Mouse (Mus musculus) layer of hippocampus, adult 2 months (tissue): ENCODE results near the gene Elmo3. TPM values are rescaled to one million over a fixed set of nuclear protein-coding genes. Genes with fewer than 3 reads are reported as not detected.
A peak's percentile ranks its signal among the peaks of the same experiment; 100 is the strongest.

Source experiments
- DNase-seq, 2 experiments: peaks; one replicate each; pipeline ENCODE4 v3.0.0; 2022; ENCODE audit warnings: low spot score in 2 of 2
- H3K27ac ChIP-seq: fragments of 200-600 bp; 2 replicates; pipeline ENCODE4 v1.8.1; 2022
- H3K4me3 ChIP-seq: fragments of 200-600 bp; 2 replicates; pipeline ENCODE4 v1.8.1; 2022; ENCODE audit warnings: mild to moderate bottlenecking
- CTCF ChIP-seq: fragments of 200-600 bp; conservative IDR thresholded peaks from 2 replicates; pipeline ENCODE4 v1.8.1; 2022; ENCODE audit warnings: antibody characterized with exemption, mild to moderate bottlenecking, moderate library complexity
- total RNA-seq, 2 experiments: library from RNA; stranded (reverse); gene quantifications; 2 replicates each; pipeline ENCODE4 v1.2.3; 2021

Elmo3 gene
- total RNA-seq, 2 experiments from 2014 or later: 0.84 to 1.2 TPM

DNA sequence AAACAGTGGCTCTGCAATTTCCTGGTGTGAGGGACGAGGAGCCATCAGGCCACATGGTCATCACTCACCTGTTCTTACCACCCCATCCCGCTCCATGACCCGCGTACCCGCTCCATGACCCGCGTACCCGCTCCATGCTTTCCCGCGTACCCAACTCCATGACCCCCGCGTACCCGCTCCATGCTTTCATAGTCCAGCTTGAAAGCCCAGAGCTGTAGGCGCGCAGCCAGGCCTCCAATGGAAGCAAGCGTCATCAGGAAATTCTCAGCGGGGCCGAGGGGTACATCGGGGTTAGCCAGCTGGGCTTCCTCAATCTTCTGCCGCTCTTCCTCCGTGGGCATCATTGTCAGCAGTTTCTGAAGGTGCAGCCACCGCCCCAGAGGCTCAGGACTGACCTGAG is 26.1 kb downstream of the Elmo3 start:
- Histone ChIP-seq H3K4me3 (no peak overlapping the region), H3K27ac (no peak overlapping the region)
- no peak for TF ChIP-seq CTCF
- DNase-seq: no peak

DNA sequence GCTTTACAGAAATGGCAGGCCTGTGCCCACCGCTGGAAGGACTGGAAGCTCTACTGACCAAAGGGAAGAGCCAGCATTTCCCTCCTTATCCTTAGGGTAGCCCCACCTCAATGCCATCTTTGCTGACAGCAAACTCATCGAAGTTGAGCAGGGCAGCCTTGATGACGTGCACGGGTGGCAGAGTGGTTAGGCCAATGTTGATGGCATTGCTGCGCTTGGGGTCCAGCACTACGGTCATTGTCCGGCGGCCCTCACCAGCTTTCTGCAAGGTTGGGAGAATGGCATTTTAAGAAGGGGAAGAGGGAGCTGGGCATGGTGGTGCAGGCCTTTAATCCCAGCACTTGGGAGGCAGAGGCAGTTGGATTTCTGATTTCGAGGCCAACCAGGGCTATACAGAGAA is 26.5 kb downstream of the Elmo3 start:
- no peak for DNase-seq
- H3K27ac ChIP-seq: no peak overlapping the region
- H3K4me3 ChIP-seq: no peak overlapping the region
- no peak for TF ChIP-seq CTCF

DNA sequence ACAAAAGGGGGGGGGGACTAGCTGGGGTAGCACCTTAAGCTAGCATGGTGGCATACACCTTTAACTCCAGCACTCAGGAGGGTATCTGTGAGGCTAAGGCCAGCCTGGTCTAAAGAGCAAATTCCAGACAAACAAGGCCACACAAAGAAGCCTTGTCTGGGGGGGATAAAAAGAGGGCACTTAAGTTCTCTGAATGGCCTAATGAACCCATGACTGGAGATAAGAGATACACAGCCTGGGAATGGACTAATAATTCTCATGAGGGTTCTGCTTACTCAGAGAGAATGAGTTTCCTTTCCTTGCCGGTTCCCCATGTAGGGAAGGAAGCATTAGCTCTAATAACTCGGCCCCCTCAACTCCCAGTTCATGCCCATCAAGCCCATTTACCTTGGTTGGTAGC is 27.1 kb downstream of the Elmo3 start:
- TF ChIP-seq CTCF: no peak
- no peak for DNase-seq
- no peak overlapping the region for H3K4me3 ChIP-seq
- no peak overlapping the region for H3K27ac ChIP-seq

DNA sequence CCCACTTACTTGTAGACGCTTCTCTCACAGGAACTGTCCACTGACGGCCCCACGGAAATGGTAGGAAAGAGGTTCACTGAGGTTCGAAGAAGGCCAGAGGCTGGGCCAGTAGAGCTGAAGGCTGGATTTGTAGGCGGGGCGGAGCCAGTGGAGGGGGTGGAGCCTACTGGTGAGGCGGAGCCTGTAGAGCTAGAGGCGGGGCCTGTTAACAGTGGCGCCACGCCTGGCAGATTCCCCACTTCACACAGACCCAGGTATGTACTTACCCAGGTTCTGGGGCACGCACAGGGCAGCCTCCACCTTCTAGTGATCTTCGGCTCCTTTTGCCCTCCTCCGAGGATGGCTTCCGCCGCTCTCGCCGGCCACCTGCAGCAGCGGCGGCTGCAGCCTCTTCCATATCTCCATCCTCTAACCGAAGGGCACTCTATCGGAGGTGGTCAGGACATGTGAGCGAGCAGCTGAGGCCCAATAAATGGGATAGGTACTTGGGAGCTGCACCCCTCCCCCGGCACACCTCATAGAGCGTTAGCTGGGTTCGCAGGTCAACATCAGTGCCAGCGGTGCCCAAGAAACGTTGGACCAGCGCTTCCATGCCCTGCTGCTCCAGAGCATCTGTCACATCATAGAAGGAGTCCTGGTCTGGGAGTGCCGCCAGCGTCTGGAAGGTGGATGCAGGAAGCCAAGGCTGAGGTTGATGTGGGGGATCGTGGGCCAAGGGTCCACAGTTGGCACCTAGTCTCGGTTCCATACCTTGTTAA is 31.2 kb downstream of the Elmo3 start:
- TF ChIP-seq CTCF: no peak
- Histone ChIP-seq H3K27ac (no peak overlapping the region), H3K4me3 (no peak overlapping the region)
- no peak for DNase-seq

DNA sequence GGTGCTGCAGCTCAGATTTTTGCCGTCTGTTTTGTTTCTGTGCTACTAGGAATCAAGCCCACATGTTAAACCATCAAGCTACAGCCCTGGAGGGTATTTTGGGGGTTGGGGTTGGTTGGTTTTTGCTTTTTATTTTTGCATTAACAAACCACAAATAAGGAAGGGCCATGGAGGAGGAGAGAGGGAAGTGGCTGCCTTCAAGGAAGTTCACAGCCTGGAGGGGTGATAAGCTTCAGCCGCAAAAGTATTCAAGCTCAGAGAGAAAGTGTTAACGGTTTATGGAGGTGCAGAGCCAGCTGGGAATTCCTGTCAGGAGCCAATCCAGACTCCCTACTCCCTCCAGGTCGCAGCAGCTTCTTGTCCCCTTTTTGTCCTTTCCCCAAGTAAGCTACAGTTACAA is 33.6 kb downstream of the Elmo3 start:
- H3K4me3 ChIP-seq: no peak overlapping the region
- DNase-seq: no peak
- H3K27ac ChIP-seq: no peak overlapping the region
- no peak for TF ChIP-seq CTCF

DNA sequence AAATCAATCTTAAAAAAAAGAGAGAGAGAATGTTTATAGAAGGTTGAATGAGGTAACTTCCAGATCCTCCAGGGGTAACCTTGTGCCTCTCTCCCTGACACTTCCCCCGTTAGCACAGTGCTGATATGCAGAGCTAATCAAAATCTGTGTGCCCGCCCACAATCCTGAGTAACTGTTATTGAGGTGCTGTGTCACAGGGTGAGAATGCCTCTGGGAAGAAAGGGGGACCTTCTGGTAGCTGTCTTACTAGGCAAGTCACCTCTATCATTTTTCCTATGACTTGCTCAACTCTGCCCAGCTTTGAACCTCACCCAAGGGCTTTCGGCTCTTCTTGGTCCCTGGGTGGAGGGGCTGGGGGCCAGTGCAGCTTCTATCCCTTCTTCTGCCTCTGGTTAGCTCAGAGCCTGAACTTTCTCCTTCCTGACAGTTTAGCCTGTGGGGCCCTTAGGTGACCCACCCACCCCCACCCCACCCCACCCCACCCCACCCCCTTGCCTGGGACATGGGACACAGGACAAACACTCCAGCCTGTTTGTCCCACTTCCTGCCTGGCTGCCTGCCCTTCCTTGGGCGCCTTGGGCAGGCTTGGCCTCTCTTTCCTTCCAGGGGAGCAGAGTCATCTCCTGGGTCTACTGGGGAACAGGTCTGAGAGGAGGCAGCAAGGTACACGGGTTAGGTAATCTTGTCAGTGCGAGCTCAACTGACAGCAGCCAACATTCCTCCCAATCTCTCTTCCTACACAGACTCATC is 34.7 kb downstream of the Elmo3 start:
- TF ChIP-seq CTCF: no peak
- no peak for DNase-seq
- Histone ChIP-seq H3K27ac (no peak overlapping the region), H3K4me3 (no peak overlapping the region)

DNA sequence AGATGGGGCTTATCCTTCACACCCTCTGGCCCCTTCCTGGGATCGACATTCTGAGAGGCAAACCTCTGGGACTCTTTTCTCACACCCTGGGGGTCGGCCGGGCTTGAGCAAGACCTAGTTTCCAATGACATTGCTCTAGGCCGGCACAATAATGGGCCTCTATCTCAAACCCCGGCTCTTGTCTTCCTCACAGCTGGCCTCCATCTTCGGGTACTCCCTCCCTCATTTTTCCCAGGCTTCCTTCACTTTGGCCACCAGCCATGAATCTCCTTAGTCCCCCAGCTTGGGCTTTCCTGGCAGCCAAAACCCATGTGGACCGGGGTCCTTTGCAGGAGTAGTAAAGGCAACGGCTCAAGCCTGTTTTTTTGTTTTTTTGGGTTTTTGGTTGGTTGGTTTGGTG is 36.0 kb downstream of the Elmo3 start:
- DNase-seq: no peak
- H3K27ac ChIP-seq: no peak overlapping the region
- TF ChIP-seq CTCF: no peak

DNA sequence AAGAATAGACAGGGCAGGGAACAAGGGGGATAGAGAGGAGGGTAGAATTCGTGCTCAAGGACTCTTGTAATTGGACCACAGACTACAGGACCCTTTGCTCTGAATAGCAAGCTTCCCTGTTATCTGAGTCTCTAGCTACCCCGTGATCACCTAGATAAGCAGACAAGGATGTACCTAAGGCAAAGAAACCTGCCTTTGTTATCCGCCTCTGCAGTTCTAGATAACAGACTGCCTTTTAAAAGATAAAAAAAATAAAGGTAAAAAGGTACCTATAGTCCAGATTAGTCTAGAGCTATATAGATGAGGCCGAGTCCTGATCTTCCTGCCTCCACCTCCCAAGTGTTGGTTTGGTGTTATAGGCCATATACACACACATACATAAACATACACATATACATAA is 37.4 kb downstream of the Elmo3 start:
- H3K27ac ChIP-seq: no peak overlapping the region
- DNase-seq: no peak
- no peak overlapping the region for H3K4me3 ChIP-seq
- TF ChIP-seq CTCF: no peak

More for the DNA sequence above, 36.0 kb downstream of the Elmo3 start:
- H3K4me3 ChIP-seq: no peak overlapping the region

DNA sequence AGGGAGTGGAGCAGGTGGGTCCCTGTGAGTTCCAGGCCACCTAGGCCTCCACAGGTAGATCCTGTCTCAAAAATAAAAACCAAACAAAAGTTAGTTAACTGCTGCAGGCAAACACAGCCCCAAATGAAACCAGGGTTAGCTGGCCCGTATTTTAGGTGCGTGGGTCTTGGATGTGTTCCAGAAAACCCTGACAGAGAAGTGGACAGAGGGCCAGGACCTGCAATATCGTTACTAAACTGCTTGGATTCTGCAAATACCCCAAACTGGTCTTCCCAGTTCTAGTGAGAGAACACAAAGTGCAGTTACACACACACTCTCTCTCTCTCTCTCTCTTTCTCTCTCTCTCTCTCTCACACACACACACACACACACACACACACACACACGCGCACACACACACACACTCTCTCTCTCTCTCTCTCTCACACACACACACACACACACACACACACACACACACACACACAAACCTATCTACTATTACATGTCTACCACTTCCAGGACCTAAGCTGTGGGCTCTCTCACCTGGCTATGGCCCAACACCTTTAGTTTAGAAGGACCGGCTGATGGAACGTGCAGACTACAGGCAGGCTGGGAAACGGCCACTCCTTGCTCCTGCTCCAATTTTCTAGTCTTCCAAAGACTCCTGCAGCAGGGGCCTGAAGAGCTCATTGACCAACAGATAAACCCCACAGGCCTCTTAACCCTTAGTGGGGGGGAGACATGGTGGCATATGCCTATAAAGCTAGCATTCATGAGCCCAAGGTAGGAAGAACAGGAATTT is 38.6 kb downstream of the Elmo3 start:
- H3K27ac ChIP-seq: no peak overlapping the region
- no peak for DNase-seq
- H3K4me3 ChIP-seq: no peak overlapping the region
- TF ChIP-seq CTCF: no peak

DNA sequence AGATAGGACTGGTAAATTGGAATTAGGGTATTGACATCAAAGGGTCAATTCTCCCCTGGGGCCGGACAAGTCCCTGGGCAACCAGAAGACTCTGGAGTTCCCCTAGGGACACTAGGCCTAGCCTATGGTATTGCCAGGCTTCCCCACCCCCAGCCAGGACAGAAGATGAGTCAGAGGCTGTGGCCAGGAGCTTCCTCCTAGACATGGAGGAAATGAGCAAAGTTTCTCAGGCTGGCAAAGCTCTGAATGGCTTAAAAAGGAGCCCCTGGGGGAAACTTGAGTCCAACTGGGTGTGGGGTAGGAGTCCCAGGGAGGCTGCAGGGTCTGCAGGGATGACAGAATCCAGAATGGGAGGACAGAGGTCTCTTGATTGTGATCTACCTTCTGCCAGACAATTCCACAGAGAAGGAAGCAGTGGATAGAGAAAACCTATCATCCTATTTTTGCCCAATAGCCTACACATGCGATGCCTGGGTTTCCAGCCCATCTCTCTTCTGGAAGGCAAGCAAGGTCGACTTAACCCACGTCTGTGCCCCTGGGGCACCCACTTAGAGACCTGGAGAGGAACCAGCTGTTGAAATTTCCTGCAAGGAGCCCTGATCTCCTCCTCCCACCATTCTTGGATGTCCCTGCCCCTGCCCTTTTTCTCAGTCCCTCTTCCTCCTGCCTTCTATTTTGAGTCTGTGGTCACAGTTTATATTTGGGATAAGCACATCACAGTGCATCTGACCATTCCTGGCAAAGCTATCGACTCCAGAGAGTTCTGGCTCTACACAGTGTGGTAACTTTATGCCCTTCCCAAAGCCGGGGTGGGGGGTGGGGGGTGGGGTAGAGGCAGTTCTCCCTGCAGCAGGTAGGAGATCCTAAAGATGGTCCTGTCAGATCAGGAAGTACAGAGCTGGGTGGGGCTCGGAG is 39.9 kb downstream of the Elmo3 start:
- no peak for TF ChIP-seq CTCF
- DNase-seq: no peak
- H3K4me3 ChIP-seq: no peak overlapping the region
- no peak overlapping the region; the same call in 1 of the 2 replicates for H3K27ac ChIP-seq

DNA sequence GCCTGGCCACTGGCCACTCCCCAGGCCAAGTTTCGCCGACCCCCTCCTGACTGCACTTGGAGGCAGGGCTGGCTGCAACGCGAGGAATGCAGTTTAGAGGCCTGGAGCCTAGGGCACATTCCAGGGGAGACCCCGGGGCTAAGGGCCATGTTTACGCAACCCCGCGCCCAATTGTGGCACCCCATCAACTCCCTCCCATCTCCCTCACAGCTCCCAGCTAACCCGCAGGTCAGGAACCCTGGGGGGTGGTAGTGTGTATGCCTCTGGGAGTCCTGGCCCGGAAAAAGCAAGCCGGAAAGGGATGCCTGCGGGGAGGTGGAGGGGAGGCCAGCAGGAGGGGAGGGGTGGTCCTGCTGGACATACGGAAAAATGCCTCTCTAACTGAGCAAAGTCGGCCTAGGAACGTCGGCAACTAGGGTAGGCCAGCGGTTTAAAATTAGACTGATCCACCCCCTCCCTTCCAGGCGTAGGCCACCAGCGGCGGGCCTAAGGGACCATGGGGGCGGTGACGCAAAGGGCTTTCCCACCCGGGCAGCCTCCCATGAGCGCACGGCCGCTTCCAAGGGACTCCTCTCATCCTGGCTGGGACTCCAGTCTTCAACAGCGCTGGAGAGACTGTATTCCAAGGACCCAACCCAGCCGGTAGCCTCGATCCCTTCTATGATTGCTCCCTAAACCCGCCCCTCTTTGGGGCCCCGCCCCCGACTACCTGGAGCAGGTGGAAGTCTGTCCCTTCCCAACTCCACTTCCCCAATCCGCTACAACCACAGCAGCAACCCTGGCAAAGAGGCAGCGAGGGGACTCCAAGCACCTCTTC is 41.4 kb downstream of the Elmo3 start:
- H3K27ac ChIP-seq: peak overlapping the region; percentile 34; the same call in 1 of the 2 replicates
- no peak for DNase-seq
- H3K4me3 ChIP-seq: peak overlapping the region; percentile 77
- TF ChIP-seq CTCF: no peak
